22 mouse cellular contexts compared by ENCODE assay signal in the genomic region with DNA sequence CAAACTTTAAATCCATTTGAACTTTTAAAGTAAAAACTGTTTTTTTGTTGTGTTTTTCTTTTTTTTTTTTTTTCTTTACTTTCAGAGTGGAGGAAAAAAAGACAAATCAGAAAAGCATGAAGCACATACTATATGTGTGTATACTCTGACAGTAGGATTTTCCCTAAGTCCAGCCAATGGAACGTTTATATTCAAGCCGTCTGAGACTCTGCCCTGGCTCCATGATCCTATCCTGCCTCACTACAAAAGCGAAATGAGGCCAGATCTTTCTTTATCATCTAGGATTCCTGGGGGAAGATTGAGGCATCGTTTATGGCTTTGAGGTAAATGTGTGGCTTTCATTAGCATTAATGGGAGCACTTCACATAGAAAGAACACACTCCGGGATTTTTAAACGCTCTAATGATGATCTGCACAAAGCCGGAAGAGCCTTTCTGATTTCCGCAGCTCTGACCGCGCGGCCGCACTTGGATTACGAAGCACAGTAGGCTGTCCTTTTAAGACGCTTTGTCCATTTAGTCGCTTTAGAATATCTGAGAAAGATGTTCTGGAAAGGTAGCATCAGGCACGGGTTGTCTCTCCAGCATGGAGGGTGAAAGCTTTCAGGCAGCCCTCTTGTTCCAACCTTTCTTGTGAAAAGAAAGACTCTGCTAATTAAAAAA.
DNase-seq lines count a peak whose midpoint lies in the region; ATAC-seq lines count a peak whose summit lies in the region.
"Had no signal": no experiment of that assay in that cellular context is flagged by ENCODE, and none has a peak within 500 bp of the region (broad histone marks: within the 10 kb centered on the region; RNA-seq: fewer than 3 reads in every experiment).

No protein-coding gene starts in this region.

- H3K4me2 ChIP-seq in midbrain, embryonic 13.5 days (replicated peaks), result peak overlapping the region; percentile 24
- peak overlapping the region; percentile 35 for H3K4me2 ChIP-seq in forebrain, embryonic 12.5 days
- peak overlapping the region; percentile 52 for H3K4me2 ChIP-seq in midbrain, embryonic 16.5 days (ENCODE audit: low read length)
- H3K4me2 ChIP-seq: heart, embryonic 11.5 days had no signal

- H3K9ac ChIP-seq in midbrain, embryonic 13.5 days (replicated peaks), result no peak overlapping the region; the same call in 1 of the 2 replicates
- peak overlapping the region; percentile 7; the same call in 1 of the 2 replicates for H3K9ac ChIP-seq in forebrain, embryonic 12.5 days
- H3K9ac ChIP-seq in midbrain, embryonic 16.5 days (ENCODE audit: low read depth, low read length), result peak overlapping the region; percentile 10; the same call in 1 of the 2 replicates
- H3K9ac ChIP-seq: liver, postnatal 0 days had no signal

- 55% methylated on average over 16 of the region's 16 CpGs for WGBS in midbrain, embryonic 13.5 days
- 78% methylated on average over 16 of the region's 16 CpGs for WGBS in midbrain, embryonic 10.5 days
- 32% methylated on average over 16 of the region's 16 CpGs for WGBS in forebrain, embryonic 12.5 days
- 39% methylated on average over 16 of the region's 16 CpGs for WGBS in midbrain, embryonic 16.5 days
- WGBS in embryonic facial prominence, embryonic 10.5 days, result 78% methylated on average over 16 of the region's 16 CpGs

- ATAC-seq in midbrain, embryonic 13.5 days, result peak; percentile 59
- peak; percentile 39; the same call in 1 of the 2 replicates for ATAC-seq in forebrain, embryonic 12.5 days (ENCODE audit: low FRiP score)
- ATAC-seq in midbrain, embryonic 16.5 days, result peak; percentile 67; the same call in 1 of the 2 replicates
- ATAC-seq: CD4-positive, CD25-positive, alpha-beta regulatory T cell, adult 4 months; hindbrain, embryonic 16.5 days; liver, postnatal 0 days had no signal

- no peaks in the 10 kb centered on the region for H3K36me3 ChIP-seq in midbrain, embryonic 13.5 days
- no peaks in the 10 kb centered on the region for H3K36me3 ChIP-seq in midbrain, embryonic 10.5 days
- no peaks in the 10 kb centered on the region for H3K36me3 ChIP-seq in forebrain, embryonic 12.5 days (replicated peaks)
- no peaks in the 10 kb centered on the region for H3K36me3 ChIP-seq in midbrain, embryonic 16.5 days (ENCODE audit: control insufficient read depth, insufficient read depth, low read length)
- no peaks in the 10 kb centered on the region for H3K36me3 ChIP-seq in embryonic facial prominence, embryonic 10.5 days (replicated peaks)

- no peaks in the 10 kb centered on the region for H3K27me3 ChIP-seq in midbrain, embryonic 13.5 days
- no peaks in the 10 kb centered on the region for H3K27me3 ChIP-seq in midbrain, embryonic 10.5 days (ENCODE audit: low read depth, poor library complexity, severe bottlenecking)
- H3K27me3 ChIP-seq in forebrain, embryonic 12.5 days, result no peaks in the 10 kb centered on the region
- no peaks in the 10 kb centered on the region for H3K27me3 ChIP-seq in midbrain, embryonic 16.5 days (ENCODE audit: control insufficient read depth, insufficient read depth, low read depth, low read length)
- H3K27me3 ChIP-seq in embryonic facial prominence, embryonic 10.5 days (replicated peaks; ENCODE audit: low read depth, poor library complexity, severe bottlenecking), result no peaks in the 10 kb centered on the region
- H3K27me3 ChIP-seq: megakaryocyte, embryonic 14.5 days had no signal

- peak; percentile 7 to 9 for DNase-seq in cerebellum, postnatal 10 days
- DNase-seq in cerebellum, adult 9-10 months, result no peak
- no peak for DNase-seq in midbrain, embryonic 10.5 days (ENCODE audit: low spot score)
- DNase-seq in right cerebral cortex, postnatal 36 days (ENCODE audit: low spot score in 2 of 2), result no peak
- DNase-seq in embryonic facial prominence, embryonic 10.5 days (ENCODE audit: low spot score), result no peak
- DNase-seq: adrenal gland, adult 2 months; cerebellum, adult 11-12 months; gastrocnemius, postnatal 25 days; heart, postnatal 14 days; kidney, adult 11 months; kidney, postnatal 10 days; liver; liver, postnatal 0 days; lung, postnatal 14 days; thymus, postnatal 14 days had no signal

- no peak overlapping the region for H3K27ac ChIP-seq in midbrain, embryonic 13.5 days
- H3K27ac ChIP-seq in midbrain, embryonic 10.5 days (replicated peaks), result no peak overlapping the region
- no peak overlapping the region for H3K27ac ChIP-seq in forebrain, embryonic 12.5 days
- H3K27ac ChIP-seq in midbrain, embryonic 16.5 days (ENCODE audit: low read length), result no peak overlapping the region
- no peak overlapping the region for H3K27ac ChIP-seq in embryonic facial prominence, embryonic 10.5 days (replicated peaks)

- no peaks in the 10 kb centered on the region for H3K4me1 ChIP-seq in midbrain, embryonic 13.5 days (replicated peaks)
- H3K4me1 ChIP-seq in midbrain, embryonic 10.5 days, result no peaks in the 10 kb centered on the region
- peaks cover 3% of the 10 kb centered on the region; the same call in 1 of the 2 replicates for H3K4me1 ChIP-seq in forebrain, embryonic 12.5 days
- peaks cover 2% of the 10 kb centered on the region; the same call in 1 of the 2 replicates for H3K4me1 ChIP-seq in midbrain, embryonic 16.5 days (ENCODE audit: control insufficient read depth, insufficient read depth, low read length)
- no peaks in the 10 kb centered on the region for H3K4me1 ChIP-seq in embryonic facial prominence, embryonic 10.5 days
- H3K4me1 ChIP-seq: megakaryocyte, embryonic 14.5 days had no signal

- H3K4me3 ChIP-seq in midbrain, embryonic 13.5 days (replicated peaks), result no peak overlapping the region
- no peak overlapping the region for H3K4me3 ChIP-seq in midbrain, embryonic 10.5 days
- H3K4me3 ChIP-seq in forebrain, embryonic 12.5 days (replicated peaks), result no peak overlapping the region
- peak overlapping the region; percentile 20 for H3K4me3 ChIP-seq in midbrain, embryonic 16.5 days (ENCODE audit: low read depth, low read length)
- no peak overlapping the region for H3K4me3 ChIP-seq in embryonic facial prominence, embryonic 10.5 days
- H3K4me3 ChIP-seq: megakaryocyte, embryonic 14.5 days had no signal

- no peaks in the 10 kb centered on the region for H3K9me3 ChIP-seq in midbrain, embryonic 13.5 days
- H3K9me3 ChIP-seq in midbrain, embryonic 10.5 days (replicated peaks), result no peaks in the 10 kb centered on the region
- H3K9me3 ChIP-seq in forebrain, embryonic 12.5 days, result no peaks in the 10 kb centered on the region
- no peaks in the 10 kb centered on the region for H3K9me3 ChIP-seq in midbrain, embryonic 16.5 days (replicated peaks; ENCODE audit: control insufficient read depth, low read length, poor library complexity, severe bottlenecking)
- no peaks in the 10 kb centered on the region for H3K9me3 ChIP-seq in embryonic facial prominence, embryonic 10.5 days
- H3K9me3 ChIP-seq: megakaryocyte, embryonic 14.5 days had no signal

Comparison
In these comparisons a context has a peak if more than half of its experiments do, and no peak if none do; other contexts are left out.
1. DNase-seq: peak in cerebellum, postnatal 10 days (2 of 2); none in cerebellum, adult 9-10 months (single experiment), midbrain, embryonic 10.5 days (single experiment), right cerebral cortex, postnatal 36 days (0 of 2) and embryonic facial prominence, embryonic 10.5 days (single experiment).
2. Peak in every context shown above with its lines, with median percentiles within 50 percentile points of each other: ATAC-seq and H3K4me2 ChIP-seq.